Mouse (Mus musculus): ENCODE data around the gene Smc4.

GRCm38 (mm10) chr3:69005338-69006245, 1.1 kb downstream of the Smc4 start:
- TF ChIP-seq ZNF384 (IDR thresholded peaks at IDR 0.05; ENCODE audit: low read depth, low read length) (no peak), ZC3H11A (IDR thresholded peaks at IDR 0.05; ENCODE audit: borderline replicate concordance, low read depth, low read length) (no peak), HCFC1 (IDR thresholded peaks at IDR 0.05; ENCODE audit: borderline replicate concordance, insufficient read depth, low read length) (no peak), MAFK (IDR thresholded peaks at IDR 0.05; ENCODE audit: insufficient read depth, low read depth, low read length) (no peak), CHD2 (IDR thresholded peaks at IDR 0.05; ENCODE audit: low read depth, low read length) (no peak)

Data from ES-E14 (cell line).